Mouse (Mus musculus) retina, embryonic 14.5 days (tissue): Measurements from ENCODE around the gene Ropn1.
"Not testable (repeated sequence)": the region's sequence is repeated elsewhere in the genome, so short reads cannot be mapped to it uniquely, and the experiment has no call there.

Experiments used
- DNase-seq: peaks from one replicate; pipeline ENCODE4 v3.0.0-alpha.2; 2015; ENCODE audit warnings: low spot score

The Ropn1 gene

DNA sequence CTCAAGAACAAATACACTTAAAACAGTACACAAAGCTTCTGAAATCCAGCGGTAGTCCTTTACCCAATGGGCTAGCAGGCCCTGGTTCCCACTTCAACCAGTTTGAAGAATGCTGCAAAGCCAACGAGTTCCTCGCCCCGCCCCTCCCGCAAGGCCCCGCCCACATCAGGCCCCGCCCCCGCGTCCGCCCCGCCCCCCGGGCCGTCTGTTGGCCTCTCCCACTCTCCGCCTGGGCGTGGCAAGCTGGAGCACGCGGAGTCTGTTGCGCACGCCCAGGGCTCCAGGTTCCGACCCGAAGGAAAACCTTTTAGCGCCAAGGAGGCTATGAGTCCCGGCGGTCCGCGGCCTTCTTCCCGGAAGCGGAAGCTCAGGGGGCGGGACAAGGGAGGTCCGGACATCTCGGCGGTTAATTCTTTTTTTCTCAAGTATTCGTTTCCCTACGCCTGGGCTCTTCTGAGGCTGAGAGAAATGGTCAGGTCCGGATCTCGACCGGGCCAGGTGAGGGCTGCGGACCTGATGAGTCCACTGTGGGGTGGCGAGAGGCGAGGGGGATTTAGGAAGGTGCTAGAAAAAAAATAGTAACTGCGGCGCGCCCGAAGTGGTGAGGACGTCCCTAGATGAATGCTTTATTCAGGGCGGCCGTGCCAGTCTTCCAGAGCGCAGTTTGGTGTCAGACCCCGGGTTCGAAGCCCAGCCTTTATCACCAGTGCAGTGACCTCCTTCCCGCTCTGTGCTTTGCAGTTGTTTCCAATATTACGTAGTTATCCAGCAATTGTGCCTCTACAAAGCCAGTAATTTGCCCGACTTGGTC, 40.8 kb downstream of the Ropn1 start, which contains the start of gene Ccdc14:
TSS of gene Ccdc14 (plus strand) at position 283 of the 811 bp plus-strand sequence.
- DNase-seq = peak; percentile 90

DNA sequence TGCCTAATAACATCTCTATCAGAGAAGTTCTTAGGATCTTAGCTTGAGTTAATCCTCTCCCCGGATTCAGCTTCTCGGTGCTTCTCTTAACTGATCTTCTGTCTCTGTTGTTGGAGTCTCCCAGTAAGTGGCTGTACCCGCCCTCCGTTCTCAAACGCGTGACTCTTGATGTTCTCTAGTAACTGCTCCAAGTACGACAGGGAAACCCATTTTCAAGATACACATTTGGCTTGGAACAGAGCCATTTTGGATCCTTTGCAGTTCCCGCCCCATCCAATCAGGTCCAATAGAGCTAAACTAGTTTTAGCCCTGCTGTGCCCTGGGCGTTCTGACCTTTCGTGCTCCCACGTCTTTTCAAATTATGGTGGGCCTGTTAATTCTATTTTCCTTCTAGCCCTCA, 41.4 kb downstream of the Ropn1 start:
- DNase-seq = peak; percentile 57

DNA sequence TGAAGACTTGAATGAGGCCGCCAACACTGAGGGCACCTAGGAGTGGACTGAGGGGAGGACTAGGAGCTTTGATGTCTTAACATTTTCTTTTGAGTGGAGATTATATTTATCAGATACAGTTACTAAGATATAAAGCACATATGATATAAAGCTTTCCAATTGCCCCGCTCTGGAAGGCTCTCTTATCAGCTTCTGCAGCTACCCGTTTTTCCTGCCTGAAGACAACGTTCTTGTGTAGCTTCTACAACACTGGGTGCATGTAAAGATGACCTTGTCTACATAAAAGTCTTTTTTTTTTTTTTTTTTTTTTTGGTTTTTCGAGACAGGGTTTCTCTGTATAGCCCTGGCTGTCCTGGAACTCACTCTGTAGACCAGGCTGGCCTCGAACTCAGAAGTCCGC, 44.8 kb downstream of the Ropn1 start:
- DNase-seq = no peak

DNA sequence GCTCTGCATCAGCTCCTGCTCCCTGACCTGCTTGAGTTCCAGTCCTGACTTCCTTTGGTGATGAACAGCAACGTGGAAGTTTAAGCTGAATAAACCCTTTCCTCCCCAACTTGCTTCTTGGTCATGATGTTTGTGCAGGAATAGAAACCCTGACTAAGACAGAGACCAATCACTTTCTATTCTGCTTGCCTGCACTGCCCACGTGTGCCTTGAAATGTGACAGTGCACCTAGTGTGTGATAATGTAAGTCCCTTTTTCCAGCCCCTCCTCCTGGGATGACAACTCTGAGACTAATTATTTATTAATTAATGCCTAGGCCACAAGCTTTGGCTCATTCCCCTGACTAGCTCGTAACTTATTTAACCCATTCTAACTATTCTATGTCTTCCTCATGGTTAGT, 49.0 kb downstream of the Ropn1 start:
- DNase-seq = not testable (repeated sequence)

DNA sequence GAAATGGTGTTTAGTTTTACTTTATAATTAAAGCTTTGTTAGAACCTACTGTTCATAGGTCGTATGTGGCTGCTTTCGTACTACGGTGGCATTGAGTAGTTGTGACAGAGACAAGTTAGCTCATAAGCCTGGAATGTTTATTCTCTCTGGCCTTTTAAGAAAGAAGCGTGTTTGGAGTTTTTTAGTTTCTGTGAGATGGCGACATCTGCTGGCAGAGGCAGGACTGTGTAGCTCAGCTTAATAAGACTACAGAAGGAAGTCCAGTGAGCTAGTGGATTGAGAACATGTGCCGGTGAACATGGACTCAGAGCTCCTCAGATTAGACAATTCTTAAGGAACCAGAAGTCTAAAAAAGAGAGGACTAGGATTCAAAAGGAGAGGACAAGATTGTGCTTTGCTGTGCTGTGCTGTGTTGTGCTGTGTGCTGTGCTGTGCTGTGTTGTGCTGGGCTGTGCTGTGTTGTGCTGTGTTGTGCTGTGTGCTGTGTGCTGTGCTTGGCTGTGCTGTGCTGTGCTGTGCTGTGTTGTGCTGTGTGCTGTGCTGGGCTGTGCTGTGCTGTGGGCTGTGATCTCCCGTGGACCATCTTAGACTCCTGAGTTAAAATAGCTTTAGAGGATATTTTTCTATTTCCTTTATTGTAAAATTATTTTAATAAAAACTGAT, 50.6 kb downstream of the Ropn1 start:
- peak; percentile 88 for DNase-seq

DNA sequence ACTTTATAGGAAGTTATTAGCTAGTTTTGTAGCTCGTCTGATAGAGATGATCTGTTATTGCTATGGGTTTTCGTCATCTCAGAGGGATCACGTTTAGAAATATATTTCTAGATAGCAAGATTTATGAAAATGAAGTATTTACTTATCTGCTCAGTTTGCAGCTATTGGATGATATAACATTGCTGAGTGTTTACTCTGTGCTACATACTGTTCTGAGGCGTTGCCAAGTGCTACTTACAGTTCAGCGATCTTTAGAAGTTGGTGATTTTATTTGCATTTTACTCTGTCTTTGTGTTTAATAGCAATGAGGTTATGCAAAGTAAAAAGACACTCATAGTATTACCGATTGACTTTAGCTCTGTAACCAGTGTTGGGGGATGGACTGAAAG, 51.1 kb downstream of the Ropn1 start:
- DNase-seq = no peak

DNA sequence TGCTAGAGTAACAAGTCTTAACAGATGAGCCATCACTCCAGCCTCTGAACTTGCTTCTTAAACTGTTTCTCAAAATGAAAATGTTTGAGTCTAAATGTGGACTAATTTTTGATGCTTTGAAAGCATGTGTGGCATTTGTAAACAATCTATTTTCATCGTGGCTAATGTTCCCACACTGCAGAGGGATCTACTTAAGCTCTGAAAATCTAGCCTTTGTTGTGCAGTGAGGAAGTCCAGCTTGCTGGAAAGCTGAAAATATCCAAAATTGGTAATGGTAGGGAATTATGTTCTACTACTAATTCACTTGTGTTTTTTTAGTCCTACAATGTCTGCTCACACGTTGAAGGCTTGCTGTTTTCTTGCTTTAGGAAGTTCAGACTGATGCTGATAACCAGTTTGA, 56.3 kb downstream of the Ropn1 start:
- DNase-seq = no peak

DNA sequence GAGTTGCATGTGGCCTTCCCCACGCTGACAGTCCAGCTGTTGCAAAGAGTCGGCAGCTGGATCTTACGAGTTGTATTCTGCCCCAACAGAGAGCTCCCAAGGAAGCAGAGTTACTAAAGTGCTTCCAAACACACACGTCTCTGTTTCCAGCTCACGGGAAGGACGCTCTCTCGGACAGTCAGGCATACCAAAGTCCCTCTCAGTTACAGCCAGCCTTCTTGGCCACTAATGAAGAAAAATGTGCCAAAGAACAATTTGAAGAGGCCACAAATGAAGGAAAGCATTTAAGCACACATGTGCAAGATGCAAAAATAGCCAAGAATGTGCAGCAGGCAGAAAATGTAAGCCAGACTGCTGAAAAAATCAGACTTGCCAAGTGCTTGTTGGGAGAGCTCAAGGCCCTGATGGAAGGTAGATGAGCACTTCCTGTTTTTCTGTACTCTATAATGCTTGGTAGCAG, 56.8 kb downstream of the Ropn1 start:
- DNase-seq = no peak

DNA sequence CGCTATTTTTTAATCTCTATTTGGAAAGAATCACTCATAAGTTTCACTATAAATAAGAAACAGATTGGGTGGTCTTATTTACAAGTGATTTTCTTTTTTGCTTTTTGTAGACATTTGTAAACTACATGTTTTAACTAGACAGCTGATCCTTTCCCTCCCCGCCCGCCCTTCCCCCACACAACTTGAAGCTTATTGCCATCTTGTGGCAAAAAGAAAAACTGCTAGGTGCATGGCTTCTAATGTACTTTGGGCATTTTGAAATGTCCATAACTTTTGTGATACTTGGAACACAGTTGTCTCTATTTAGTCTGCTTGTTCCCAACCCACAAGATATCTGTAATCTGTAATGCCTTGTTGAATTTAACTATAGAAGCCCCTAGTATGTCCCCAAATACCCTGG, 61.8 kb downstream of the Ropn1 start:
- DNase-seq = peak; percentile 35

DNA sequence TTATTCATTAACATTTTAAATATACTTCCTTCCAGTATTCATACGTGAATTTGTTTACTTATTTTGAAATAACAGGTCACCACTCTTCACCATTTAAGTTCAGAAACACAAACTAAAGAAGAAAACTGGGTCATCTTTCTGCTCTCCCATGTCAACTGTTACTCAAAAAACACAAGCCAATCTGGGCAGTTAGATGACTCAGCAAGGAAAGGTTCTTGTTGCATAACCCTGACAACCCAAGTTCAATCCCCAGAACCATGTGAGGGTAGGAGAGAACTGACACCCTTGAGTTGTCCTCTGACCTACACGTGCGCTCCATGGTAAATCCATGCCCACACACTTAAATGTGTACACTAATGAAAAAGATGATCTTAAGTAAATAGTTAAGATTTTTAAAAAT, 75.4 kb downstream of the Ropn1 start:
- no peak for DNase-seq
